Mouse (Mus musculus): ENCODE measurements around the gene Zfp219.

- TF ChIP-seq CTCF (IDR thresholded peaks at IDR 0.05; ENCODE audit: borderline replicate concordance, control insufficient read depth, extremely low read depth, insufficient read depth, low read length, poor library complexity) (no peak), POLR2A (IDR thresholded peaks at IDR 0.05; ENCODE audit: control insufficient read depth, extremely low read depth, insufficient read depth, low read length, poor library complexity) (no peak)
Observed at GRCm38 (mm10) chr14:51989461-51989970, 31.0 kb downstream of the Zfp219 start.
